ENCODE assay signal across 9 mouse cellular contexts in the genomic region with DNA sequence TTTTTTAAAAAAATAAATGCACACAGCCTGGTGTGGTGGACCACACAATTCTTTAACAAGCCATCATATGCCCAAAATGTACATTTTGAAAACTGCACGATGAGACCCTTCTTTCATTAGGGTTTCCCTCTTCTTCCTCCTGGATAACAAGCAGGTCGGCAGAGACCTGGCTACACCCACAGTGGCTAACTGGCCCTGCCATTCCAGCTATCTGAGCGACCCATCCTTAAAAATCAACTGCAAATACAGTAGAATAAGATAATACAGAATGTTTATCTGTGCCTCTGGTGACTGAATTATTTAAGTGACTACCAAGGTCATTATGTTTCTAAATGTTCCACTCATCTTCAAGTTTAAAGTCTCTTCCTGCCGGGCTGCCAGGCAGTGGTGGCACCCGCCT. TPM values are rescaled to one million over a fixed set of nuclear protein-coding genes. Genes with fewer than 3 reads are reported as not detected.
DNase-seq lines count a peak whose midpoint lies in the region; ATAC-seq lines count a peak whose summit lies in the region.
"Had no signal": no experiment of that assay in that cellular context is flagged by ENCODE, and none has a peak within 500 bp of the region (broad histone marks: within the 10 kb centered on the region; RNA-seq: fewer than 3 reads in every experiment).

No protein-coding gene starts in this region.

- 48% methylated on average over 5 of the region's 5 CpGs for whole genome bisulfite sequencing in forebrain, embryonic 13.5 days
- WGBS in stomach, embryonic 15.5 days, result 40% methylated on average over 5 of the region's 5 CpGs

- peaks cover 74% of the 10 kb centered on the region for H3K4me1 ChIP-seq in megakaryocyte, embryonic 14.5 days
- H3K4me1 ChIP-seq in forebrain, embryonic 13.5 days, result peaks cover 33% of the 10 kb centered on the region
- H3K4me1 ChIP-seq in stomach, embryonic 15.5 days, result peaks cover 16% of the 10 kb centered on the region; the same call in 1 of the 2 replicates

- DNase-seq in liver, result peak; percentile 51
- no peak for DNase-seq in urinary bladder, postnatal 4 days (ENCODE audit: low spot score in 2 of 2)
- no peak for DNase-seq in frontal cortex, adult 2 months (ENCODE audit: extremely low spot score in 1 of 2, low spot score in 1 of 2)
- no peak for DNase-seq in ovary, postnatal 36 days (ENCODE audit: low spot score)
- DNase-seq: right cerebral cortex, postnatal 14 days had no signal

- H3K36me3 ChIP-seq in megakaryocyte, embryonic 14.5 days (replicated peaks; ENCODE audit: low read length), result peaks cover 22% of the 10 kb centered on the region
- H3K36me3 ChIP-seq in forebrain, embryonic 13.5 days (ENCODE audit: poor library complexity, severe bottlenecking), result 0 out of 2 replicates have a peak, but pooled peaks cover 3% of the 10 kb centered on the region
- H3K36me3 ChIP-seq in stomach, embryonic 15.5 days, result no peaks in the 10 kb centered on the region

- H3K4me2 ChIP-seq in forebrain, embryonic 13.5 days, result peak overlapping the region; percentile 71
- H3K4me2 ChIP-seq in stomach, embryonic 15.5 days, result peak overlapping the region; percentile 74

- no peaks in the 10 kb centered on the region for H3K27me3 ChIP-seq in megakaryocyte, embryonic 14.5 days (replicated peaks)
- no peaks in the 10 kb centered on the region; the same call in 1 of the 2 replicates for H3K27me3 ChIP-seq in forebrain, embryonic 13.5 days
- no peaks in the 10 kb centered on the region for H3K27me3 ChIP-seq in stomach, embryonic 15.5 days (replicated peaks)

- no peak for ATAC-seq in megakaryocyte, adult 5-6 weeks (ENCODE audit: poor library complexity, severe bottlenecking)
- no peak for ATAC-seq in forebrain, embryonic 13.5 days
- ATAC-seq in stomach, embryonic 15.5 days (ENCODE audit: insufficient read depth, low FRiP score, low read depth), result no peak

- H3K27ac ChIP-seq in forebrain, embryonic 13.5 days, result no peak overlapping the region
- no peak overlapping the region for H3K27ac ChIP-seq in stomach, embryonic 15.5 days

- peak overlapping the region; percentile 96 for H3K9ac ChIP-seq in forebrain, embryonic 13.5 days
- H3K9ac ChIP-seq in stomach, embryonic 15.5 days, result no peak overlapping the region

- no peaks in the 10 kb centered on the region for H3K9me3 ChIP-seq in megakaryocyte, embryonic 14.5 days
- no peaks in the 10 kb centered on the region for H3K9me3 ChIP-seq in forebrain, embryonic 13.5 days (replicated peaks)
- H3K9me3 ChIP-seq in stomach, embryonic 15.5 days, result no peaks in the 10 kb centered on the region

- peak overlapping the region; percentile 98 for H3K4me3 ChIP-seq in megakaryocyte, embryonic 14.5 days (replicated peaks)
- peak overlapping the region; percentile 89 for H3K4me3 ChIP-seq in forebrain, embryonic 13.5 days
- peak overlapping the region; percentile 81 for H3K4me3 ChIP-seq in stomach, embryonic 15.5 days (replicated peaks)

RNA-seq across cellular contexts. Expression of gene Uck2, which starts 2.4 kb away (rescaled TPM):
- 367 and 525 TPM in 2 replicates for polyA plus RNA-seq in megakaryocyte, embryonic 14.5 days (2012; ENCODE audit: insufficient read depth, low replicate concordance)
- 71.2 and 79.5 TPM in 2 replicates for total RNA-seq in megakaryocyte, adult 5-6 weeks (2015)
- total RNA-seq in megakaryocyte, adult 5-6 weeks (2017), result 75.3 and 77.6 TPM in 2 replicates
- 72.7 and 73.6 TPM in 2 replicates for polyA plus RNA-seq in forebrain, embryonic 13.5 days (2015; fragmentation: Nextera tagmentation; extraction: Ambion mirVana)
- 73.3 and 79.9 TPM in 2 replicates for polyA plus RNA-seq in stomach, embryonic 15.5 days (2015; fragmentation: Nextera tagmentation; extraction: Ambion mirVana)
- polyA plus RNA-seq in frontal cortex, adult 2 months (2012; rRNA removed), result 17.5 and 18.4 TPM in 2 replicates

RNA-seq across cellular contexts. Expression of gene Tmco1, which starts 25.4 kb away (rescaled TPM):
- polyA plus RNA-seq in megakaryocyte, embryonic 14.5 days (2012; ENCODE audit: insufficient read depth, low replicate concordance), result 15.5 and 56.2 TPM in 2 replicates
- 168 and 194 TPM in 2 replicates for total RNA-seq in megakaryocyte, adult 5-6 weeks (2015)
- 167 and 196 TPM in 2 replicates for total RNA-seq in megakaryocyte, adult 5-6 weeks (2017)
- polyA plus RNA-seq in forebrain, embryonic 13.5 days (2015; fragmentation: Nextera tagmentation; extraction: Ambion mirVana), result 73.7 and 74.1 TPM in 2 replicates
- 86.2 and 94.3 TPM in 2 replicates for polyA plus RNA-seq in stomach, embryonic 15.5 days (2015; fragmentation: Nextera tagmentation; extraction: Ambion mirVana)
- 64.0 and 68.9 TPM in 2 replicates for polyA plus RNA-seq in frontal cortex, adult 2 months (2012; rRNA removed)
